Mouse (Mus musculus): Measurements from ENCODE around the gene Pou2f1. TPM values are rescaled to one million over a fixed set of nuclear protein-coding genes. Genes with fewer than 3 reads are reported as not detected.
A peak's percentile ranks its signal among the peaks of the same experiment; 100 is the strongest.

Gene Pou2f1
- total and polyA plus RNA-seq, 3 experiments = 4.6 to 10.2 TPM; not detected in 1

GRCm38 (mm10) chr1:165842170-165842569 is 160.3 kb downstream of the Pou2f1 start:
- Histone ChIP-seq H3K4me3 (ENCODE audit: control insufficient read depth in 1 of 2, insufficient read depth in 1 of 2, low read depth in 2 of 2, low read length in 2 of 2) (no peak overlapping the region), H3K79me2 (ENCODE audit: control insufficient read depth, insufficient read depth, low read length, poor library complexity) (no peaks in the 10 kb centered on the region; the same call in 1 of the 2 replicates), H3K9ac (ENCODE audit: control insufficient read depth, low read depth, low read length, poor library complexity, severe bottlenecking) (no peak overlapping the region), H3K27ac (ENCODE audit: control insufficient read depth, low read depth, low read length) (no peak overlapping the region), H3K9me3 (replicated peaks; ENCODE audit: insufficient read depth, low read length) (no peaks in the 10 kb centered on the region), H3K27me3 (ENCODE audit: control insufficient read depth in 1 of 2, insufficient read depth in 2 of 2, low read length in 2 of 2) (peaks cover 7 to 8% of the 10 kb centered on the region in 2 experiments; a peak in 3 of 4 replicates), H3K36me3 (ENCODE audit: control insufficient read depth in 1 of 2, insufficient read depth in 2 of 2, low read length in 2 of 2) (peaks cover 0 to 6% of the 10 kb centered on the region in 2 experiments; a peak in 2 of 4 replicates), H3K4me1 (ENCODE audit: control insufficient read depth in 1 of 2, insufficient read depth in 2 of 2, low read length in 2 of 2) (peaks cover 0 to 15% of the 10 kb centered on the region in 2 experiments; a peak in 3 of 4 replicates)
- no peak for DNase-seq (ENCODE audit: low read depth, low spot score)
- TF ChIP-seq TCF12 (IDR thresholded peaks at IDR 0.05; ENCODE audit: low read depth, low read length) (no peak), POLR2A (IDR thresholded peaks at IDR 0.05; ENCODE audit: control insufficient read depth in 1 of 2, insufficient read depth in 1 of 2, low read depth in 1 of 2, low read length in 2 of 2, poor library complexity in 1 of 2) (no peak), TBP (IDR thresholded peaks at IDR 0.05; ENCODE audit: low read depth, low read length) (no peak), SMC3 (IDR thresholded peaks at IDR 0.05; ENCODE audit: low read depth, low read length) (no peak), ETS1 (IDR thresholded peaks at IDR 0.05; ENCODE audit: low read depth, low read length) (no peak), E2F4 (IDR thresholded peaks at IDR 0.05; ENCODE audit: borderline replicate concordance, low read depth, low read length) (no peak), ELF1 (IDR thresholded peaks at IDR 0.05; ENCODE audit: low read depth, low read length) (no peak), TAL1 (IDR thresholded peaks at IDR 0.05; ENCODE audit: low read length) (no peak), POLR2AphosphoS2 (IDR thresholded peaks at IDR 0.05; ENCODE audit: low read length) (no peak), MAZ (IDR thresholded peaks at IDR 0.05; ENCODE audit: low read depth, low read length) (no peak), CHD1 (IDR thresholded peaks at IDR 0.05; ENCODE audit: low read depth, low read length) (no peak), GATA1 (IDR thresholded peaks at IDR 0.05; ENCODE audit: low read depth, low read length) (no peak), ZNF384 (IDR thresholded peaks at IDR 0.05; ENCODE audit: low read depth, low read length) (no peak), CTCF (IDR thresholded peaks at IDR 0.05 in 2 of 3, conservative IDR thresholded peaks at IDR 0.05 in 1 of 3; ENCODE audit: control insufficient read depth in 1 of 3, insufficient read depth in 1 of 3, low read depth in 2 of 3, low read length in 3 of 3, poor library complexity in 1 of 3, severe bottlenecking in 1 of 3) (no peak), ZC3H11A (IDR thresholded peaks at IDR 0.05; ENCODE audit: low read depth, low read length) (no peak), BHLHE40 (IDR thresholded peaks at IDR 0.05; ENCODE audit: borderline replicate concordance, low read depth, low read length) (no peak), EP300 (IDR thresholded peaks at IDR 0.05; ENCODE audit: low read depth in 1 of 2, low read length in 2 of 2) (no peak), UBTF (IDR thresholded peaks at IDR 0.05; ENCODE audit: borderline replicate concordance, insufficient read depth, low read depth, low read length) (no peak)

GRCm38 (mm10) chr1:165840548-165841230 is 161.8 kb downstream of the Pou2f1 start:
- peaks cover 0 to 11% of the 10 kb centered on the region in 2 experiments; a peak in 3 of 4 replicates for H3K4me1 ChIP-seq (ENCODE audit: control insufficient read depth in 1 of 2, insufficient read depth in 2 of 2, low read length in 2 of 2)
- H3K4me3 ChIP-seq (ENCODE audit: control insufficient read depth in 1 of 2, insufficient read depth in 1 of 2, low read depth in 2 of 2, low read length in 2 of 2) = peak overlapping the region; percentile 54 to 64
- peak overlapping the region; percentile 63 for H3K9ac ChIP-seq (ENCODE audit: control insufficient read depth, low read depth, low read length, poor library complexity, severe bottlenecking)
- TF ChIP-seq SMC3 (IDR thresholded peaks at IDR 0.05; ENCODE audit: low read depth, low read length) (no peak), NRF1 (IDR thresholded peaks at IDR 0.05; ENCODE audit: insufficient read depth, low read depth, low read length, poor library complexity, severe bottlenecking) (no peak), CHD1 (IDR thresholded peaks at IDR 0.05; ENCODE audit: low read depth, low read length) (no peak), RAD21 (IDR thresholded peaks at IDR 0.05; ENCODE audit: low read depth, low read length) (no peak), BHLHE40 (IDR thresholded peaks at IDR 0.05; ENCODE audit: borderline replicate concordance, low read depth, low read length) (no peak)
- peaks cover 0 to 6% of the 10 kb centered on the region in 2 experiments; a peak in 1 of 4 replicates for H3K36me3 ChIP-seq (ENCODE audit: control insufficient read depth in 1 of 2, insufficient read depth in 2 of 2, low read length in 2 of 2)
- DNase-seq (ENCODE audit: low read depth, low spot score) = peak; percentile 41
- no peak overlapping the region for H3K27ac ChIP-seq (ENCODE audit: control insufficient read depth, low read depth, low read length)
- peaks cover 7 to 8% of the 10 kb centered on the region in 2 experiments; a peak in 3 of 4 replicates for H3K27me3 ChIP-seq (ENCODE audit: control insufficient read depth in 1 of 2, insufficient read depth in 2 of 2, low read length in 2 of 2)
- no peaks in the 10 kb centered on the region for H3K9me3 ChIP-seq (replicated peaks; ENCODE audit: insufficient read depth, low read length)
- no peaks in the 10 kb centered on the region; the same call in 1 of the 2 replicates for H3K79me2 ChIP-seq (ENCODE audit: control insufficient read depth, insufficient read depth, low read length, poor library complexity)

Data from MEL (cell line).